Mouse (Mus musculus) layer of hippocampus, postnatal 36 days (tissue): ENCODE results near the gene Nfkbid. TPM values are rescaled to one million over a fixed set of nuclear protein-coding genes. Genes with fewer than 3 reads are reported as not detected.
"Not testable (repeated sequence)": the region's sequence is repeated elsewhere in the genome, so short reads cannot be mapped to it uniquely, and the experiment has no call there.

Experiments used
- DNase-seq, 2 experiments: peaks; one replicate each; pipeline ENCODE4 v3.0.0; 2022
- total RNA-seq, 2 experiments: library from RNA; stranded (reverse); gene quantifications; 2 replicates each; pipeline ENCODE4 v1.2.3; 2021

Nfkbid gene
- total RNA-seq, 2 experiments from 2014 or later = 3.1 to 3.4 TPM

DNA sequence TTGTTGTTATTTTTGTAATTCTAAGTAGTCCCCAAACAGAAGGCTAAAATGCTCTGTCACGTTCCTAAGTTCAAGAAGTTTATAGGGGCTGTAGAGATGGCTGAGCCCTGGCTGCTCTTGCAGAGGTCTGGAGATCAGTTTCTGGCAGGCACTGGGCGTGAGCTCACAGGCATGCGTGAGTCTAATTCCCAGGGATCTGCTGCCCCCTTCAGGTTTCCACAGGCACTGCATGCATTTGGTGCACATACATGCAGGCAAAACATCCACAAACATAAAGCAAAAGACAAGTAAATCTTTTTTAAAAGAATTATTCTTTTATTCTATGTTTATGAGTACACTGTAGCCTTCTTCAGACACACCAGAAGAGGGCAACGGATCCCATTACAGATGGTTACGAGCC is 50.9 kb downstream of the Nfkbid start:
- peak in 1 of 2 experiments; percentile 30 for DNase-seq

DNA sequence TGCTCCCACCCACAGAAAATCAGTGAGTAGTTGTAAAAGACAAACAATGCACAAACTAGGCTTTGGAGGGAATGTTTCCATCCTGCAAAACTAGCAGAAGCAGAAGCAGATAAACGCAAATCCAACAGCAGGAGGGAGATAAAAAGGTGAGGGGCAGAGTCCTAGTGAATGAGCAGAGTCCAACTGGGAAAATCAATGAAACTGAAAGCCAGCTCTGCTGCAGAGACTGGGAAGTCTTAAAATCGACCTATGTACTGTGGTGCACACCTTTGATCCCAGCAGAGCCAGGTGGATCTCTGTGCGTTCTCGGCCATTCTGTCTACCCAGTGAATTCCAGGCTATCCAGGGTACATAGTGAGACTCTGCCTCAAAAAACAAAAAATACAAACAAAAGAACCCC is 53.5 kb downstream of the Nfkbid start:
- DNase-seq = no peak

DNA sequence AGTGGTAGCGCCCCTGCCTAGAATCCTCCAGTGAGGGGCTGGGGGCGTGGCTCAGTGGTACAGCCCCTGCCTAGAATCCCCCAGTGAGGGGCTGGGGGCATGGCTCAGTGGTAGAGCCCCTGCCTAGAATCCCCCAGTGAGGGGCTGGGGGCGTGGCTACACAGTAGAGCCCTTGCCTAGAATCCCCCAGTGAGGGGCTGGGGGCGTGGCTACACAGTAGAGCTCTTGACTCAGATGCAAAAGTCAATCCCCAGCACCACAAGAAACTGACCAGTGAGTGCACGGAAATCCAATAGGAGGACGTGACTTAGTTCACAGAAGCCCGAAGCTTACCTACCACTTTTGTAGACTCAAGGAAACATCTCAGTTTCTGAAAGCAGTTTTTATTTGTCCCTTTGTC is 54.6 kb downstream of the Nfkbid start:
- DNase-seq = not testable (repeated sequence)

DNA sequence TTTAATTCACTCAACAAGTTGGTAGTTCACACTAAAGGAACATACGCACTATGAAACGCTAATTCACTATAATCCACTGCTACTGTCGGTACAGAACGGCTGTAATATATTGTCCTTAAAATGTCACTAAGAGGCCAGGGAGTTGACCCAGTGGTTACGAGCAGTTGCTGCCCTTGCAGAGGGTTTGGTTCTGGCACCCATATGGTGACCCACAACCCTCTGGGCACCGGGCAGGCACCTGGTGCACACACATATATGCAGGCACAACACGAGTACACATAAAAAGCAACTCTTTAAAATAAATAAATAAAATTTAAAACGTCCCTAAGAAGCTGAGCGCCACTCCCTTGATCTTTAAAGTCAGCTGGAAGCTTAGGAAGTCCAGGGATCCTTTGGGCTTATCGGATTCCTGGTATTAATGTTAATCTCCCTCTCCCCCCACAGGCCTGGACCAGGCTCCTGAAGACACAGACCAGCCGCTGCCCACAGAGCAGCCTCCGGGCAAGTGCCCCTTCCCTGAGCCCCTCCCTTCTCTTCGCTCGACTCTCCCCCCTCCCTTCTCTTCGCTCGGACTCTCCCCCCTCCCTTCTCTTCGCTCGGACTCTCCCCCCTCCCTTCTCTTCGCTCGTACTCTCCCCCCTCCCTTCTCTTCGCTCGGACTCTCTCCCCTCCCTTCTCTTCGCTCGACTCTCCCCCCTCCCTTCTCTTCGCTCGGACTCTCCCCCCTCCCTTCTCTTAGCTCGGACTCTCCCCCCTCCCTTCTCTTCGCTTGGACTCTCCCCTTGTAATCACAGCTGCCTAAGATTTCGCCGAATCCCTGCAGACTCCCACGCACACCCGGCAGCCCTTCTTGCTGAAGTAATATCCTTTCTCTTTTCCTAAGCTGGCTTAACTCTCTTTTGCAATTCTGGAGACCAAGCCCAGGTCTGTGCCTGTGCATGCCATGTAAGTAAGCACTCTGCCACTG is 56.2 kb downstream of the Nfkbid start:
- DNase-seq = peak; percentile 29 to 36

Other genes starting within 250 kb of the Nfkbid start
- gene Cox7a1, start 237.6 kb upstream of the Nfkbid start, total RNA-seq = 1 to 10 TPM; 3.7 to 5.0 TPM
- gene Capns1, start 222.9 kb upstream of the Nfkbid start, total RNA-seq = 100 to 1,000 TPM; 207 to 234 TPM
- 10 to 100 TPM; 53.1 to 65.2 TPM for gene Polr2i, start 189.8 kb upstream of the Nfkbid start, total RNA-seq
- 100 to 1,000 TPM; 118 to 127 TPM for gene Tbcb, start 189.5 kb upstream of the Nfkbid start, total RNA-seq
- gene Ovol3, start 186.0 kb upstream of the Nfkbid start, total RNA-seq = not detected
- gene Thap8, start 141.6 kb upstream of the Nfkbid start, total RNA-seq = under 1 TPM; 0.27 to 0.28 TPM
- gene Wdr62, start 141.3 kb upstream of the Nfkbid start, total RNA-seq = 1 to 10 TPM in 1 of 2 experiments, under 1 TPM in 1; 0.94 to 2.1 TPM
- 100 to 1,000 TPM; 454 to 456 TPM for gene Clip3, start 130.0 kb upstream of the Nfkbid start, total RNA-seq
- 10 to 100 TPM; 54.2 to 57.2 TPM for gene Alkbh6, start 113.0 kb upstream of the Nfkbid start, total RNA-seq
- 10 to 100 TPM; 10.5 to 12.7 TPM for gene Syne4, start 106.9 kb upstream of the Nfkbid start, total RNA-seq
- under 1 TPM; 0.28 to 0.40 TPM for gene E130208F15Rik, start 100.0 kb upstream of the Nfkbid start, total RNA-seq
- gene Sdhaf1, start 97.8 kb upstream of the Nfkbid start, total RNA-seq = 1 to 10 TPM; 6.6 to 7.4 TPM
- gene Lrfn3, start 59.0 kb upstream of the Nfkbid start, total RNA-seq = 10 to 100 TPM; 29.3 to 30.7 TPM
- 10 to 100 TPM; 27.4 to 30.2 TPM for gene Tyrobp, start 8.0 kb upstream of the Nfkbid start, total RNA-seq
- gene Hcst, start 1.9 kb upstream of the Nfkbid start, total RNA-seq = not detected
- 1,000 to 10,000 TPM; 1,244 to 1,325 TPM for gene Aplp1, start 23.8 kb downstream of the Nfkbid start, total RNA-seq
- gene Kirrel2, start 36.0 kb downstream of the Nfkbid start, total RNA-seq = 10 to 100 TPM; 12.3 to 21.0 TPM
- 1 to 10 TPM; 1.2 TPM for gene Nphs1, start 36.6 kb downstream of the Nfkbid start, total RNA-seq
- gene Prodh2, start 71.9 kb downstream of the Nfkbid start, total RNA-seq = under 1 TPM in 1 of 2 experiments, not detected in 1; 0.73 TPM
- 100 to 1,000 TPM; 104 to 111 TPM for gene Arhgap33, start 113.3 kb downstream of the Nfkbid start, total RNA-seq
- gene Hspb6, start 130.4 kb downstream of the Nfkbid start, total RNA-seq = 1 to 10 TPM; 3.3 to 3.7 TPM
- gene Proser3, start 130.6 kb downstream of the Nfkbid start, total RNA-seq = 1 to 10 TPM; 5.7 to 6.9 TPM
- 10 to 100 TPM; 46.4 to 50.1 TPM for gene Lin37, start 138.1 kb downstream of the Nfkbid start, total RNA-seq
- 10 to 100 TPM; 69.0 to 72.2 TPM for gene U2af1l4, start 141.6 kb downstream of the Nfkbid start, total RNA-seq
- 10 to 100 TPM; 10.9 to 11.1 TPM for gene Gm49396, start 141.6 kb downstream of the Nfkbid start, total RNA-seq
- 10 to 100 TPM; 79.8 to 92.4 TPM for gene Psenen, start 141.9 kb downstream of the Nfkbid start, total RNA-seq
- gene Igflr1, start 143.7 kb downstream of the Nfkbid start, total RNA-seq = 1 to 10 TPM; 5.5 to 7.0 TPM
- gene Kmt2b, start 167.0 kb downstream of the Nfkbid start, total RNA-seq = 10 to 100 TPM; 42.3 to 53.4 TPM
- not detected for gene Zbtb32, start 177.2 kb downstream of the Nfkbid start, total RNA-seq
- gene Upk1a, start 191.1 kb downstream of the Nfkbid start, total RNA-seq = under 1 TPM in 1 of 2 experiments, not detected in 1; 0.25 TPM
- gene Cox6b1, start 204.4 kb downstream of the Nfkbid start, total RNA-seq = 100 to 1,000 TPM; 609 to 715 TPM
- not detected for gene Etv2, start 214.1 kb downstream of the Nfkbid start, total RNA-seq
- gene Rbm42, start 228.6 kb downstream of the Nfkbid start, total RNA-seq = 10 to 100 TPM; 72.4 to 76.0 TPM
- gene Haus5, start 243.3 kb downstream of the Nfkbid start, total RNA-seq = 1 to 10 TPM; 4.7 to 5.0 TPM
- gene Pmis2, start 249.9 kb downstream of the Nfkbid start, total RNA-seq = not detected